Mouse (Mus musculus) hindbrain, embryonic 15.5 days (tissue): ENCODE data around the gene Ddx27. TPM values are rescaled to one million over a fixed set of nuclear protein-coding genes. Genes with fewer than 3 reads are reported as not detected.

ENCODE experiments used
- ATAC-seq: fragments of 200-750 bp; cut with Nextera tagmentation; 2 replicates; pipeline ENCODE4 v1.8.0; 2017; ENCODE audit warnings: low read depth, moderate number of reproducible peaks, moderate TSS enrichment; ENCODE audit not compliant: low FRiP score
- H3K27ac ChIP-seq: fragments of 300-500 bp; sonication (generic); replicated peaks from 2 replicates; pipeline ENCODE4 v1.5.1; 2015; ENCODE audit warnings: mild to moderate bottlenecking, inconsistent platforms
- H3K27me3 ChIP-seq: fragments of 300-500 bp; sonication (generic); 2 replicates; pipeline ENCODE4 v1.6.1; 2015; ENCODE audit warnings: control low read depth, inconsistent platforms
- H3K36me3 ChIP-seq: fragments of 300-500 bp; sonication (generic); 2 replicates; pipeline ENCODE4 v1.6.1; 2015; ENCODE audit warnings: control low read depth, inconsistent platforms
- H3K4me1 ChIP-seq: fragments of 300-500 bp; sonication (generic); replicated peaks from 2 replicates; pipeline ENCODE4 v1.6.1; 2015; ENCODE audit warnings: control low read depth, inconsistent platforms
- H3K4me2 ChIP-seq: fragments of 300-500 bp; sonication (generic); 2 replicates; pipeline ENCODE4 v1.6.1; 2015; ENCODE audit warnings: moderate library complexity, mild to moderate bottlenecking, inconsistent platforms
- H3K4me3 ChIP-seq: fragments of 300-500 bp; sonication (generic); 2 replicates; pipeline ENCODE4 v1.5.1; 2015; ENCODE audit warnings: mild to moderate bottlenecking, inconsistent platforms
- H3K9ac ChIP-seq: fragments of 300-500 bp; sonication (generic); 2 replicates; pipeline ENCODE4 v1.6.1; 2015; ENCODE audit warnings: inconsistent platforms
- H3K9me3 ChIP-seq: fragments of 300-500 bp; sonication (generic); 2 replicates; pipeline ENCODE4 v1.6.1; 2016; ENCODE audit warnings: control low read depth, inconsistent platforms
- WGBS: fragments of 180-500 bp; shearing (Covaris S2); methylation state at CpG from one replicate; pipeline ENCODE4 v1.1.7; 2015; 5-methylcytosine and 5-hydroxymethylcytosine counted together
- polyA plus RNA-seq: library from polyadenylated mRNA; unstranded; fragments of >200 nt; fragmentation: Nextera tagmentation; extraction: Ambion mirVana; gene quantifications from 2 replicates; pipeline ENCODE4 v1.2.1, GENCODE M21; 2015

The Ddx27 gene
- polyA plus RNA-seq, 1 experiment from 2014 or later: 35.4 TPM

DNA sequence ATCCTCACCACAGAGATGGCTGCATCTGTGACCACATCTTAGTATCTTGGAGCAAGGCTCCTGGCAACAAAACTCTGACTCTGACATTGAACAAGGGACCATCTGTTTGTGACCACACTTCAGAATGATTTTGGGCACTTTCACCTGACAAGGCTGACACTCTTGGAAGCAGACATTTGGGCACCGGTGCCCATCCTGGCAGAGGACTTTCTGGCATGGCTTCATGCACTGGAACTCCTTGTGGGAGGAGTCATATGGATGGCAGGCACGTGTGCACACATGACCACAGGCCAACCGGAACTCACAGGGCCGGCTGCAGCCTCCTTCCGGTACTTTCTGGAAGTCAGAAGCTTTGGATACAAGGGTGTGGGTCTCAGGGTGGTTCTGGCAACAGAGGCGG, 23.3 kb downstream of the Ddx27 start:
- Histone ChIP-seq H3K9ac (no peak overlapping the region), H3K9me3 (no peaks in the 10 kb centered on the region), H3K4me3 (no peak overlapping the region), H3K27me3 (no peaks in the 10 kb centered on the region), H3K27ac (no peak overlapping the region), H3K4me1 (no peaks in the 10 kb centered on the region), H3K36me3 (peaks cover 98% of the 10 kb centered on the region), H3K4me2 (no peak overlapping the region)
- 91% methylated on average over 6 of the region's 6 CpGs for WGBS
- no peak for ATAC-seq

DNA sequence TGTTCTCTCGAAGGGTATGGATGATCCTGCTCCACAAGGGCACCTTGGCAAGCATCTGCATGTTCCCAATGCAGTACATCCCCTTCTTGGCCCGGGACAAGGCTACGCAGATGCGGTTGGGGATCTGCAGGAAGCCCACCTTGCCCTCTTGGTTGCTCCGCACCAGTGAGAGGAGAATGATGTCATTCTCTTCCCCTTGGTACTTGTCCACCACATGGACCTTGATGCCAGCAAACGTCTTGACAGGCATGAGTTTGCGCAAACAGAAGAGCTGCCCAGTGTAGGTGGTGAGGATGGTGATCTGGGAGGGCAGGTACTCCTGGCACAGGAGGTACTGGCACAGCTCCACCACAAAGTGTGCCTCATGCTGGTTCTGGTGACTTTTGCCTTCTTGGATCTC, 23.7 kb downstream of the Ddx27 start:
- Histone ChIP-seq H3K4me3 (no peak overlapping the region), H3K4me2 (no peak overlapping the region), H3K4me1 (no peaks in the 10 kb centered on the region), H3K36me3 (peaks cover 98% of the 10 kb centered on the region), H3K27ac (no peak overlapping the region), H3K9ac (no peak overlapping the region), H3K27me3 (no peaks in the 10 kb centered on the region), H3K9me3 (no peaks in the 10 kb centered on the region)
- WGBS: 93% methylated on average over 7 of the region's 7 CpGs
- no peak for ATAC-seq

DNA sequence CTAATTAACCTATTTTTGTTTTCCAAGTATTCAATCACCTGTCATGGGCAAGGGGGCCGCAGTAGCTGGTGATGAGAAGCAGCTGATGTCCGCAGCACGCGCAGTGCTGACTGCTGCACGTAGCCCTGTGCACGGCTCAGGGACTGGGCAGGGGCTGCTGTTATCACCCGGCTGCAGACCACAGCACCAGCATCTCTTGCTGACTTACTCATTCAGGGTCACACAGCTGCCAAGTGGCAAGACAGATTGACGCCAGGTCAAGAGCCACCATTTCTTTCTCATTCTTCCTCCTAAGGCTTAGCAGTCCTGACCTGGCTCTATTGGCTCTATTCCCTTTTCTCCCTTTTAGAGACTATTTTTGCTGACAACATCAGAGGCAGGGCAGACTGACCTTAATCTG, 24.4 kb downstream of the Ddx27 start:
- Histone ChIP-seq H3K4me2 (no peak overlapping the region), H3K27me3 (no peaks in the 10 kb centered on the region), H3K9ac (no peak overlapping the region), H3K9me3 (no peaks in the 10 kb centered on the region), H3K27ac (no peak overlapping the region), H3K36me3 (peaks cover 98% of the 10 kb centered on the region), H3K4me1 (no peaks in the 10 kb centered on the region), H3K4me3 (no peak overlapping the region)
- no peak for ATAC-seq
- 82% methylated on average over 8 of the region's 8 CpGs for WGBS

DNA sequence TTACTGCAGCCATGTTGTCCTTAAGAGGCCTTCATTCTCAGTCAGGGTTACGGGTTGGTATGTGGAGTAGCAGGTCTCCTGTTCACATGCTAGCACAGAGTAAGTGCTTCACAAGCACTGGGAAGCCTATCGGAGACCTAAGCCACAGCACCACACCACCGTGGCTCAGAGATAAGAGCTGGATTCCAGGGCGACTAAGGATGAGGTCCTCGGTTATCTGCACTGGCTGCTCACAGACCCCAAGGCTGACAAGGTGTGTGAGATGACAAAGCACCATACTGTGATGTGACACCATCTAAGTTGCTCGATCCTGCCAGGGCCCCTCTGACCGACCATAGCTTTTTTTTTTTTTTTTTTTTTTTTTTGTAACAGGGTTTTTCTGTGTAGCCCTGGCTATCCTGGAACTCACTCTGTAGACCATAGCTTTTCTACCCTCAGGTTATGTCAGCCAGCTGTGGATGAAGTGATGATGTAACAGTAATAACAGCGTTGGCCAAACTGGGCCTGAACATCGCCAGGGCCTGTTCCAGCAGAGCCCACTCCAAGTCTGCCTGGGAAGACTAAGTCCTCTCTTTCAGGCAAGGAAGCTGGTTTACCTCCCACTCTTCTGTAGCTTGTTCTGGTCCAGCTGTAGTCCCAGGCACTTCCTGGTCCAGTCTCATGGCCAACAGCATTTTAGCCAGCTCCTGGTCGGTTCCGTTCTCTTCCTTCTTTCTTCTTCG, 28.6 kb downstream of the Ddx27 start:
- H3K4me1 ChIP-seq: no peaks in the 10 kb centered on the region
- WGBS: 92% methylated on average over 12 of the region's 12 CpGs

DNA sequence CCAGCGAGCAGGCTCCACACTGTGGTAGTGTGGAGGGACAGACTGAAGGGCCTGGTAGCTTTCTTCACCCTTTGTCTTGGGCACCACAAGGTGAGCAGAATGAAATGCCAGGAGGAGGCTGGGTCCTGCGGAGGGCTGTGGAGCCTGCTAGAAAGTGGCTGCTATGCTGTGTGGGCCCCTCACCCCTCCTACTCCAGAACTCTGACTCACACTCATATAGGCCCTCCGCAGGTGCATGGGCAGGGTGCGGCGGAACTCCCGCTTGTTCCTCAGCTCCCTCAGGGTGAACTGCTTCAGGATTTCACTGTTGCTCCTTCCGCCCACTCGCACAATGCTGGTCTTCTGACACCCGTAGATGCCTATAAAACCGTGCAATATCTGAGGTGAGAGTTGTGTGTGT, 33.2 kb downstream of the Ddx27 start:
- Histone ChIP-seq H3K27me3 (no peaks in the 10 kb centered on the region), H3K27ac (no peak overlapping the region), H3K9ac (no peak overlapping the region), H3K4me1 (peaks cover 3% of the 10 kb centered on the region; the same call in 1 of the 2 replicates), H3K9me3 (no peaks in the 10 kb centered on the region), H3K4me3 (no peak overlapping the region), H3K36me3 (peaks cover 75% of the 10 kb centered on the region), H3K4me2 (no peak overlapping the region)
- 94% methylated on average over 10 of the region's 10 CpGs for WGBS
- no peak for ATAC-seq

More for the DNA sequence above, 28.6 kb downstream of the Ddx27 start:
- no peaks in the 10 kb centered on the region for H3K9me3 ChIP-seq
- no peak overlapping the region for H3K4me2 ChIP-seq
- H3K27ac ChIP-seq: no peak overlapping the region
- no peak overlapping the region for H3K4me3 ChIP-seq
- ATAC-seq: no peak
- H3K27me3 ChIP-seq: no peaks in the 10 kb centered on the region
- no peak overlapping the region for H3K9ac ChIP-seq
- peaks cover 93% of the 10 kb centered on the region for H3K36me3 ChIP-seq

DNA sequence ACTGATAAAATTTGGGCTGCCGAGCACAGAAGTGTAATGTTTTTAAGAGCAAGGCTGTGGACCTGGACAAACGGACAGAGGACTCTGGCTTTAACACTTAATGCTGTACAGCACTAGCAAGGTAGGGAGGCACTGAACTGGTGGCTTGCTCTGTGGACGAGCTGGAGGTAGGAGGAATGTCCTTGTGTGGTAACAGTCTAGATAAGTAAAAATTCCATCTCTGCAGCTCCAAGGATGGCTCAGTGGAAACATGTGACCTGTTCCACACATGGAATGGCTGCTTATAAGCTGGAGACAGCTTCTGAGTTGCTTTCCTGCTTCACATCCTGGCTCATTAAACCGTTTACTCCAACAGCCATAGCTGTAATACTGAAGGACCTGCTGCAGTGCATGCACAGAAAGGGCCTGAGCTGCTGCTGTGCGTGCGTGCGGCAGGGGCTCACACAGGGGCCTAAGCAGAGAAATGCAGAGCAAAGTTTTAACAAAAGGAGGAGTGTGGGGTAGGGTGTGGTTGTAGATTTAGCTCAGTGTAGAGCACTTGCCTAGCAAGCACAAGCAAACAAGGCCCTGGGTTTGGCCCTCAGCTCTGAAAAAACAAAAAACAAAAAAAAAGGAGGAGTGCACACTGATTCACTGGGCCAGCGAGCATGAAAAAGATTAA, 33.8 kb downstream of the Ddx27 start:
- Histone ChIP-seq H3K4me3 (no peak overlapping the region), H3K4me1 (peaks cover 9% of the 10 kb centered on the region; the same call in 1 of the 2 replicates), H3K27ac (no peak overlapping the region), H3K4me2 (no peak overlapping the region), H3K9me3 (no peaks in the 10 kb centered on the region), H3K27me3 (no peaks in the 10 kb centered on the region), H3K36me3 (peaks cover 69% of the 10 kb centered on the region), H3K9ac (no peak overlapping the region)
- ATAC-seq: no peak
- WGBS: 92% methylated on average over 8 of the region's 8 CpGs

DNA sequence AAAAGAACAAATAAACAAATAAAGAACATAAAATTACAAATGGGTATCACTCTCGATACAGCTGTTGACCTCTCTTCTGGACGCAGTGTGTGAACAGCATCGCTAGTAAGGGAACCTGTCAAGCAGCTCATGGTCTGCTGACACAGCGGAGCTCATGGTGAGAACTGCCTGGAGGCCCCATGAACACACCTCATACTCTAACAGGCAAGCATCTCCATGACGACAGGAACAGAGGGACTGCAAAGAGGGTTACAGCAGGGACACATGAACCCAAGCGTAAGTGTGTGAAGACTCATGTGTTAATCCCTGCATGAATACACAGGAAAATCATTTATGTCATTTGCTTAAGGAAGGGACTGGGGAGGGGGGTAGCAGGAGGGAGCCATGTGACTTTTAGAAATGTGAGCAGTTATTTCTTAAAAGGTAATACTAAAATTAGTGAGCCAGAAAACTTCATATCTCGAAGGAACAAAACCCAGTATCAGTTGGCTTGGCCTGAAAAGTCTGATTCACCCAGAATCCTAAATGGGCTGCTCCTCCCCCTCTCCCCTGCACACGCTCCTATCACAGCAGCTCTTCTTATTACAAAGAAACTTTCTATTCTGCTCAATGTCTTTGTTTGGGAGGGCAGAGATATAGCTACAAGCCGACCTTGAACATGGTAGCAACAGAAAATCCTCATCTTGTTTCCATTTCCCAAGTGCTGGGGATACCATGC, 38.3 kb downstream of the Ddx27 start:
- no peak overlapping the region for H3K9ac ChIP-seq
- ATAC-seq: no peak
- H3K9me3 ChIP-seq: no peaks in the 10 kb centered on the region
- no peak overlapping the region for H3K4me2 ChIP-seq
- 56% methylated on average over 9 of the region's 9 CpGs for WGBS
- H3K27ac ChIP-seq: no peak overlapping the region
- H3K27me3 ChIP-seq: no peaks in the 10 kb centered on the region
- no peak overlapping the region for H3K4me3 ChIP-seq
- H3K4me1 ChIP-seq: peaks cover 9% of the 10 kb centered on the region; the same call in 1 of the 2 replicates
- H3K36me3 ChIP-seq: peaks cover 63% of the 10 kb centered on the region

DNA sequence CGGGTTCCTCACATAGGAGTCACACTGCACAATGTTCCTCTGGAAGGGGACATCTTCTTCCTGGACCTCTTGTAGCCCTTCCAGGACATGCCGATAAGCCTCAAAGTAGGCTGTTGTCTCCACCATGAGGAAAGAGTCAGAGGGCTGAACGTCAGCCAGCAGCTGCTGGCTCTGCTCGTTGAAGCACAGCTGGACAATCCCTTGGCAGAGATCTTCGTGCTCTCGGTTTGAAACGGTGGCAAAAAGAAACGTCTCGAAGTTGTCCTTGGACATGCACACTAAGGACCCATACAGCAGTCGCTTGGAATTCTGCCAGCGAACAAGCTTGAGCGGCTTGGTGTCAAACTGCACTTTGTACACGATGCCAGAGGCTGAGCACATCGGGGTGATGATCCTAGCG, 40.4 kb downstream of the Ddx27 start:
- Histone ChIP-seq H3K9ac (no peak overlapping the region), H3K36me3 (peaks cover 50% of the 10 kb centered on the region), H3K4me2 (no peak overlapping the region), H3K4me1 (peaks cover 20% of the 10 kb centered on the region), H3K4me3 (no peak overlapping the region), H3K27me3 (no peaks in the 10 kb centered on the region), H3K27ac (no peak overlapping the region), H3K9me3 (no peaks in the 10 kb centered on the region)
- no peak for ATAC-seq
- 76% methylated on average over 15 of the region's 15 CpGs for WGBS

DNA sequence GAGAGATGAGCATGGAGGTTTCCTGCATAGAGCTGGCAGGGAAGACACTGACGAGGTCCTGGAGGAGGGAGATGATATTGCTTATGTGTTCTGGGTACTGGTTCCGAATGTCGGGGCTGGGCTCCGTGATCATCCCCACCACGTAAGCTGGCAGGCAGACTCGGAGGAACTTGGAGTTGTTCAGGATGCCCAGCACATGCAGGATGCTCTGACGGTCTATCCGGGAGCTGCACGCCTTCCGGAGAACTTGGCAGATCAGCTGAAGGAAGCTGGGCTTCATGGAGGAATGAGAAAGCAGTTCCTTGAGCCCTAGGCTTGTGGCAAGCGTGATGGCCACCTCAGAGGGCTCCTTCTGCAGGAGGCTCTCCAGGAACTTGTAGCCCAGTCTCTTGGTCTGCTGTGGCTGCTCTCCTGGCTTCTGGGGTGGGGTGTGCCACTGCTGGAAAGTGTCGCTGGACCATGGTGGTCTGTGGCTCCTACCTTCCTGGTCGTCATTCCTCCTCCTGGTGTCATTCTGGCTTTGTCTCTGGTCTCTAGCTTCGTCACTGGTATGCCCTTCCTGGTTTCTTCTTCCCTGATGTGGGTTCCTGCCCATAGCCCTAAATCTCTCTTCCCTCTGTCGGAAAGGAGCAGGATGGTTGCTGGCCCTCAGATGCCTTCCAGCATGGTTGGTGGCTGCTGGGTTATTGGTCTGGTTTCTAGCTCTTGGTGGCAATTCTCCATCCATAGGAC, 41.4 kb downstream of the Ddx27 start:
- peaks cover 30% of the 10 kb centered on the region for H3K4me1 ChIP-seq
- ATAC-seq: no peak
- no peak overlapping the region for H3K27ac ChIP-seq
- no peaks in the 10 kb centered on the region for H3K27me3 ChIP-seq
- no peaks in the 10 kb centered on the region for H3K9me3 ChIP-seq
- peaks cover 45% of the 10 kb centered on the region for H3K36me3 ChIP-seq
- H3K4me3 ChIP-seq: no peak overlapping the region
- H3K9ac ChIP-seq: no peak overlapping the region
- 94% methylated on average over 15 of the region's 15 CpGs for WGBS
- H3K4me2 ChIP-seq: no peak overlapping the region

DNA sequence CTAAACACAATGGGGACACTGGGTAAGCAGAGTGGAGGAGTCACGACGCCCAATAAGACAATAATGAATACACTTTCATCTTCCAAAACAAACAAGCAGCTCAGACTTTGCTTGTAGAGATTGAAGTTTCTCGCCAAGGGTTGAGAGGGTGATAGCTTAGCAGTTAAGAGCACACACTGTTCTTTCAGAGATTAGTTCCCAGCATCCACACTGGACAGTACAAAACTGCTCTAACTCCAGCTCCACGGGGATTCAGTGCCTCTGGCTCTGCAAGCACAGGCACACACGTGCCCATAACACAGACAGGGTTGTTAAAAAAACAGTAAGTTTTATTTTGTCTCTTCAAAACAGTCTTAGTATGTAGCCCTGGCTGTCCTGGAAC, 41.9 kb downstream of the Ddx27 start:
- Histone ChIP-seq H3K9ac (no peak overlapping the region), H3K27ac (no peak overlapping the region), H3K4me3 (no peak overlapping the region), H3K27me3 (no peaks in the 10 kb centered on the region), H3K4me1 (peaks cover 36% of the 10 kb centered on the region), H3K4me2 (no peak overlapping the region), H3K36me3 (peaks cover 42% of the 10 kb centered on the region), H3K9me3 (no peaks in the 10 kb centered on the region)
- 86% methylated on average over 5 of the region's 5 CpGs for WGBS
- no peak for ATAC-seq

DNA sequence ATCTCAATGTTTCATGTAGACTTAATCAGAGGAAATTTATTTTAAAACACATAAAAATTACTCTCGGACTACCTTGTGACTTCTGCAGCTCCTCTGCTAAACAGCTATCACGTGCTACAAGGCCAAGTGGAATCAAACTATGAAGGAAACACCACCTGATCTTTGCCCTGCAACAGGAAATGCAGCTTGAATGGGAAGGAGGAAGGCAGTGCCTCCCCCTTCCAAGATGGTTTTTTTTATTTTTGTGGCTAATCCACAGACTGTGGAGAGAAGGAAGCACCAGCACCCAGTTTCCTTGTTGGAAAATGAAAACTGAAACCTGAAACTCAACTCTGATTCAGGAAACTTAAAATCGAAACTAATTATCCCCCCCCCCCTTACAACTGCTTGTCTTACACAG, 43.2 kb downstream of the Ddx27 start:
- H3K4me1 ChIP-seq: peaks cover 35% of the 10 kb centered on the region
- ATAC-seq: no peak
- H3K9ac ChIP-seq: no peak overlapping the region
- H3K4me3 ChIP-seq: no peak overlapping the region
- peaks cover 38% of the 10 kb centered on the region for H3K36me3 ChIP-seq
- no peak overlapping the region for H3K4me2 ChIP-seq
- 77% methylated on average over 3 of the region's 3 CpGs for WGBS
- no peaks in the 10 kb centered on the region for H3K9me3 ChIP-seq
- H3K27ac ChIP-seq: no peak overlapping the region
- H3K27me3 ChIP-seq: no peaks in the 10 kb centered on the region
